Mouse (Mus musculus): Measurements from ENCODE around the gene Poldip3. TPM values are rescaled to one million over a fixed set of nuclear protein-coding genes. Genes with fewer than 3 reads are reported as not detected.

The Poldip3 gene
- total and polyA plus RNA-seq, 3 experiments, result 55.4 to 96.8 (median 89.7) TPM

GRCm38 (mm10) chr15:83088495-83089428 lies 60.4 kb downstream of the Poldip3 start:
- DNase-seq, result no peak

- no peak for DNase-seq
Measured at GRCm38 (mm10) chr15:83086636-83087328, 62.4 kb downstream of the Poldip3 start.

- peak; percentile 69 for DNase-seq
Measured at GRCm38 (mm10) chr15:83085901-83086300, 63.3 kb downstream of the Poldip3 start.

GRCm38 (mm10) chr15:83084022-83084640 lies 65.1 kb downstream of the Poldip3 start:
- no peak for DNase-seq

GRCm38 (mm10) chr15:83083530-83083929 lies 65.7 kb downstream of the Poldip3 start:
- DNase-seq, result no peak

Other genes starting within 250 kb of the Poldip3 start
- 100 to 1,000 TPM in 1 of 2 experiments, 10 to 100 TPM in 1; 80.6 to 103 TPM for gene Tcf20, start 161.5 kb downstream of the Poldip3 start, total RNA-seq (2021)
- gene Tcf20, start 161.5 kb downstream of the Poldip3 start, polyA plus RNA-seq (2012; rRNA removed), result 13.9 and 27.7 TPM in 2 replicates
- 1 to 10 TPM; 3.6 to 3.8 TPM for gene Nfam1, start 116.1 kb downstream of the Poldip3 start, total RNA-seq (2021)
- gene Nfam1, start 116.1 kb downstream of the Poldip3 start, polyA plus RNA-seq (2012; rRNA removed), result 2.2 and 2.9 TPM in 2 replicates
- 10 to 100 TPM; 40.0 to 48.8 TPM for gene Serhl, start 59.9 kb downstream of the Poldip3 start, total RNA-seq (2021)
- gene Serhl, start 59.9 kb downstream of the Poldip3 start, polyA plus RNA-seq (2012; rRNA removed), result 60.8 and 83.2 TPM in 2 replicates
- gene Rrp7a, start 26.6 kb downstream of the Poldip3 start, total RNA-seq (2021), result 100 to 1,000 TPM; 123 to 167 TPM
- gene Rrp7a, start 26.6 kb downstream of the Poldip3 start, polyA plus RNA-seq (2012; rRNA removed), result 128 and 179 TPM in 2 replicates
- gene Cyb5r3, start 23.2 kb upstream of the Poldip3 start, total RNA-seq (2021), result 100 to 1,000 TPM; 310 to 426 TPM
- 461 and 645 TPM in 2 replicates for gene Cyb5r3, start 23.2 kb upstream of the Poldip3 start, polyA plus RNA-seq (2012; rRNA removed)
- 10 to 100 TPM in 1 of 2 experiments, 1 to 10 TPM in 1; 8.3 to 14.2 TPM for gene A4galt, start 102.4 kb upstream of the Poldip3 start, total RNA-seq (2021)
- 8.8 and 22.2 TPM in 2 replicates for gene A4galt, start 102.4 kb upstream of the Poldip3 start, polyA plus RNA-seq (2012; rRNA removed)
- gene Arfgap3, start 200.9 kb upstream of the Poldip3 start, total RNA-seq (2021), result 10 to 100 TPM; 23.6 to 32.4 TPM
- 13.0 and 14.7 TPM in 2 replicates for gene Arfgap3, start 200.9 kb upstream of the Poldip3 start, polyA plus RNA-seq (2012; rRNA removed)